In genomic region chr13:71960846-71961735, GRCm38 (mm10) we compare ENCODE assay signal across 11 mouse cellular contexts. TPM values are rescaled to one million over a fixed set of nuclear protein-coding genes. Genes with fewer than 3 reads are reported as not detected.
DNase-seq lines count a peak whose midpoint lies in the region; ATAC-seq lines count a peak whose summit lies in the region.
"Had no signal": no experiment of that assay in that cellular context is flagged by ENCODE, and none has a peak within 500 bp of the region (broad histone marks: within the 10 kb centered on the region; RNA-seq: fewer than 3 reads in every experiment).

No protein-coding gene starts in this region.

- peak overlapping the region in 1 of 2 experiments; percentile 60 for H3K4me3 ChIP-seq in heart, embryonic 14.5 days (ENCODE audit: control insufficient read depth in 1 of 2, insufficient read depth in 1 of 2, low read depth in 1 of 2, low read length in 2 of 2)
- peak overlapping the region; percentile 32; the same call in 1 of the 2 replicates for H3K4me3 ChIP-seq in embryonic facial prominence, embryonic 12.5 days
- H3K4me3 ChIP-seq in midbrain, embryonic 10.5 days, result peak overlapping the region; percentile 96

- peaks cover 4 to 22% of the 10 kb centered on the region in 2 experiments; a peak in 3 of 4 replicates for H3K4me1 ChIP-seq in heart, embryonic 14.5 days (ENCODE audit: control insufficient read depth in 2 of 2, insufficient read depth in 2 of 2, low read length in 2 of 2)
- H3K4me1 ChIP-seq in embryonic facial prominence, embryonic 12.5 days, result peaks cover 19% of the 10 kb centered on the region
- peaks cover 60% of the 10 kb centered on the region for H3K4me1 ChIP-seq in midbrain, embryonic 10.5 days

- WGBS in heart, embryonic 14.5 days, result 25% methylated on average over 9 of the region's 9 CpGs
- 7% methylated on average over 9 of the region's 9 CpGs for WGBS in embryonic facial prominence, embryonic 12.5 days
- WGBS in midbrain, embryonic 10.5 days, result 1% methylated on average over 9 of the region's 9 CpGs

- no peak for ATAC-seq in heart, embryonic 14.5 days (ENCODE audit: insufficient number of reproducible peaks, insufficient read depth, low FRiP score, low read depth)
- ATAC-seq in embryonic facial prominence, embryonic 12.5 days (ENCODE audit: insufficient number of reproducible peaks, insufficient read depth, low FRiP score, low TSS enrichment), result no peak

- no peak for DNase-seq in heart, adult 9 months (ENCODE audit: low spot score in 2 of 2)
- peak; percentile 46 for DNase-seq in 3T3-L1 (ENCODE audit: low read depth, low spot score)
- no peak for DNase-seq in midbrain, embryonic 10.5 days (ENCODE audit: low spot score)
- DNase-seq in spleen, adult 12 weeks (ENCODE audit: low spot score), result no peak
- no peak for DNase-seq in left cerebral cortex, postnatal 4 days
- no peak for DNase-seq in adrenal gland, adult (ENCODE audit: inconsistent age in 2 of 2, low spot score in 1 of 2)

- peak overlapping the region; percentile 84 for H3K9ac ChIP-seq in heart, embryonic 14.5 days (ENCODE audit: low read length)
- H3K9ac ChIP-seq in embryonic facial prominence, embryonic 12.5 days, result peak overlapping the region; percentile 16; the same call in 1 of the 2 replicates

- no peaks in the 10 kb centered on the region for H3K36me3 ChIP-seq in heart, embryonic 14.5 days (ENCODE audit: control insufficient read depth, insufficient read depth, low read length)
- H3K36me3 ChIP-seq in embryonic facial prominence, embryonic 12.5 days, result no peaks in the 10 kb centered on the region
- H3K36me3 ChIP-seq in midbrain, embryonic 10.5 days, result peaks cover 30% of the 10 kb centered on the region

- no peaks in the 10 kb centered on the region for H3K9me3 ChIP-seq in heart, embryonic 14.5 days (ENCODE audit: control insufficient read depth, low read length)
- no peaks in the 10 kb centered on the region for H3K9me3 ChIP-seq in embryonic facial prominence, embryonic 12.5 days
- H3K9me3 ChIP-seq in midbrain, embryonic 10.5 days (replicated peaks), result no peaks in the 10 kb centered on the region

- peak overlapping the region; percentile 78 for H3K4me2 ChIP-seq in heart, embryonic 14.5 days (ENCODE audit: low read length)
- peak overlapping the region; percentile 43 for H3K4me2 ChIP-seq in embryonic facial prominence, embryonic 12.5 days (replicated peaks)

- intact Hi-C loops in left cerebral cortex, postnatal 4 days (cut with DNase I), result loop anchor here (5.0 kb wide), 1 partner anchor 336 kb away; no protein-coding TSS in a partner anchor

- H3K27me3 ChIP-seq in heart, embryonic 14.5 days (ENCODE audit: control insufficient read depth, insufficient read depth, low read length), result peaks cover 91% of the 10 kb centered on the region
- peaks cover 76% of the 10 kb centered on the region for H3K27me3 ChIP-seq in embryonic facial prominence, embryonic 12.5 days
- peaks cover 80% of the 10 kb centered on the region for H3K27me3 ChIP-seq in midbrain, embryonic 10.5 days (ENCODE audit: low read depth, poor library complexity, severe bottlenecking)
- H3K27me3 ChIP-seq: CH12.LX had no signal

- H3K27ac ChIP-seq in heart, embryonic 14.5 days (replicated peaks in 1 of 2; ENCODE audit: control insufficient read depth in 1 of 2, insufficient read depth in 1 of 2, low read depth in 2 of 2, low read length in 2 of 2), result no peak overlapping the region
- no peak overlapping the region for H3K27ac ChIP-seq in embryonic facial prominence, embryonic 12.5 days
- peak overlapping the region; percentile 98 for H3K27ac ChIP-seq in midbrain, embryonic 10.5 days (replicated peaks)

RNA-seq across cellular contexts. Expression of gene Irx1, which starts 2.4 kb away (rescaled TPM):
- polyA plus RNA-seq in heart, embryonic 14.5 days (2014; fragmentation: Nextera tagmentation; extraction: Ambion mirVana), result 1.5 and 2.5 TPM in 2 replicates
- polyA plus RNA-seq in embryonic facial prominence, embryonic 12.5 days (2016; fragmentation: Nextera tagmentation; extraction: Ambion mirVana), result 5.7 TPM in 2 replicates
- 4.0 and 4.3 TPM in 2 replicates for polyA plus RNA-seq in midbrain, embryonic 10.5 days (2016; fragmentation: Nextera tagmentation; extraction: Ambion mirVana)
- 1 to 10 TPM in 1 of 2 experiments, under 1 TPM in 1; 0.34 to 1.2 TPM for total RNA-seq in left cerebral cortex, postnatal 4 days (2021)
- total RNA-seq: adrenal gland, adult 18-20 months; CH12.LX had no signal
- polyA plus RNA-seq: intestine, embryonic 14.5 days had no signal
